Mouse (Mus musculus) liver, embryonic 15.5 days (tissue): ENCODE data around the gene Cdcp1. TPM values are rescaled to one million over a fixed set of nuclear protein-coding genes. Genes with fewer than 3 reads are reported as not detected.
A peak's percentile ranks its signal among the peaks of the same experiment; 100 is the strongest.

Source experiments
- ATAC-seq: fragments of 200-750 bp; cut with Nextera tagmentation; 2 replicates; pipeline ENCODE4 v1.8.0; 2017; ENCODE audit warnings: moderate number of reproducible peaks, mild to moderate bottlenecking, moderate library complexity; ENCODE audit not compliant: insufficient read depth
- H3K27ac ChIP-seq: fragments of 300-500 bp; sonication (generic); replicated peaks from 2 replicates; pipeline ENCODE4 v1.5.1; 2015; ENCODE audit warnings: mild to moderate bottlenecking, inconsistent platforms
- H3K27me3 ChIP-seq: fragments of 300-500 bp; sonication (generic); 2 replicates; pipeline ENCODE4 v1.6.1; 2015; ENCODE audit warnings: mild to moderate bottlenecking, inconsistent platforms
- H3K36me3 ChIP-seq: fragments of 300-500 bp; sonication (generic); replicated peaks from 2 replicates; pipeline ENCODE4 v1.6.1; 2015; ENCODE audit warnings: moderate library complexity, mild to moderate bottlenecking, inconsistent platforms
- H3K4me1 ChIP-seq: fragments of 300-500 bp; sonication (generic); replicated peaks from 2 replicates; pipeline ENCODE4 v1.6.1; 2015; ENCODE audit warnings: inconsistent platforms
- H3K4me2 ChIP-seq: fragments of 300-500 bp; sonication (generic); 2 replicates; pipeline ENCODE4 v1.6.1; 2015; ENCODE audit warnings: moderate library complexity, mild to moderate bottlenecking, inconsistent platforms
- H3K4me3 ChIP-seq: fragments of 300-500 bp; sonication (generic); replicated peaks from 2 replicates; pipeline ENCODE4 v1.5.1; 2015; ENCODE audit warnings: mild to moderate bottlenecking, inconsistent platforms
- H3K9ac ChIP-seq: fragments of 300-500 bp; sonication (generic); 2 replicates; pipeline ENCODE4 v1.6.1; 2015; ENCODE audit warnings: moderate library complexity, mild to moderate bottlenecking, inconsistent platforms
- H3K9me3 ChIP-seq: fragments of 300-500 bp; sonication (generic); replicated peaks from 2 replicates; pipeline ENCODE4 v1.6.1; 2016; ENCODE audit warnings: inconsistent platforms
- WGBS: fragments of 180-500 bp; shearing (Covaris S2); methylation state at CpG from one replicate; pipeline ENCODE4 v1.1.7; 2015; ENCODE audit warnings: mixed read lengths; ENCODE audit not compliant: insufficient replicate concordance; 5-methylcytosine and 5-hydroxymethylcytosine counted together
- polyA plus RNA-seq: library from polyadenylated mRNA; unstranded; fragments of >200 nt; fragmentation: Nextera tagmentation; extraction: Ambion mirVana; gene quantifications from 2 replicates; pipeline ENCODE4 v1.2.1, GENCODE M21; 2015

Gene Cdcp1
- polyA plus RNA-seq, 1 experiment from 2014 or later, result 0.46 TPM

DNA sequence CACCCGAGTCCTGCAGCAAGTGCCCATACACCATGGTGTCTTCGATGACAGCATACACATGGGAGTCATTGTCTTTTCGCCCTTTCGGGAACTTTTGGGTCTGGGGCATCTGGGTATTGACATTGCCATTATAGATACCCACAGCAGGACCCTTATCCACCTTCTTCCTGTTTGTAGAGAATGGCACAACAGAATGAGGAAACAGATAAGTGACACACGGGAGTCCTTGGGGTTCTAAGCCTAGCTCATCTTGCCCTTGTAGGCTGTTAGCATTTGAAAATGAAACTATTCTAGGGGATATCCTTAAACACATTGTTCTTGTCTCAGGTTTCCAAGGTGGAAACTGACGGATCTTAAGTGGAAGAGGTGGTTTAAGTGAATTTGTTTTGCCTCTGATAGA is 42.1 kb downstream of the Cdcp1 start:
- WGBS, result 37% methylated on average over 6 of the region's 6 CpGs
- Histone ChIP-seq H3K27me3 (no peaks in the 10 kb centered on the region), H3K27ac (no peak overlapping the region), H3K36me3 (no peaks in the 10 kb centered on the region), H3K4me3 (no peak overlapping the region), H3K4me1 (no peaks in the 10 kb centered on the region), H3K4me2 (no peak overlapping the region), H3K9me3 (no peaks in the 10 kb centered on the region), H3K9ac (no peak overlapping the region)
- no peak for ATAC-seq

DNA sequence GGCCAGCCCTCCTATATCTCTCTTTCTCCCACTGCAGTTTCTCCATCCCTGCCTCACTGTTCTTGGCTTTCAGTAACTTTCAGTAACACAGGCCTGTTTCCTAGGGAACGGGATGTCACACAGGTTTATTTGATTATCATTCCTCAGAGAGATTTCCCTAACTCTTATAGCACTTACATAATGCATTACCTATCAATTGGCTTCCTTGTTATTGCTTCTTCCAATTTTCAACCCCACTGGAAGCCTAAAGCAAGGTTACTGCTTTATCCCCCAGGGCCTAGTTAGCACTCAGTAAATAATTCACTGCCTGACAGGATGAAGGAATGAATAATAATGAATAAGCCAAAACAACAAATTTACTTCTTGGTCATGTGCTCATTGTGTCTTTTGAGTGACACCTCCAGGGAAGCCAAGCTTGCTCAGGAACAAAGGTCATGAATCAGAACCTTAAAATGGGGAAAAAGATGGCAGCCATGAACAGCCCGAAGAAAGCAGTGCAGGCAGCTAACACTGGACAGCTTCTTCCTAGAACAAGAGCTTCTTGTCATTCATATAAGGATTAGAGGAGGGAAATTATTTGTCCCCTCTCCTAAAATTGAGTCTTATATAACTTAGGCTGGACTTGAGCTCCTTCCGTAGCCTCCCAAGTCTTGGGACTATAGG is 49.9 kb downstream of the Cdcp1 start:
- no peak overlapping the region for H3K27ac ChIP-seq
- H3K27me3 ChIP-seq, result no peaks in the 10 kb centered on the region
- H3K36me3 ChIP-seq, result no peaks in the 10 kb centered on the region
- H3K9me3 ChIP-seq, result no peaks in the 10 kb centered on the region
- no peak for ATAC-seq
- H3K4me3 ChIP-seq, result no peak overlapping the region
- no peak overlapping the region for H3K9ac ChIP-seq
- 65% methylated on average over 3 of the region's 3 CpGs for WGBS
- no peak overlapping the region for H3K4me2 ChIP-seq
- H3K4me1 ChIP-seq, result no peaks in the 10 kb centered on the region

DNA sequence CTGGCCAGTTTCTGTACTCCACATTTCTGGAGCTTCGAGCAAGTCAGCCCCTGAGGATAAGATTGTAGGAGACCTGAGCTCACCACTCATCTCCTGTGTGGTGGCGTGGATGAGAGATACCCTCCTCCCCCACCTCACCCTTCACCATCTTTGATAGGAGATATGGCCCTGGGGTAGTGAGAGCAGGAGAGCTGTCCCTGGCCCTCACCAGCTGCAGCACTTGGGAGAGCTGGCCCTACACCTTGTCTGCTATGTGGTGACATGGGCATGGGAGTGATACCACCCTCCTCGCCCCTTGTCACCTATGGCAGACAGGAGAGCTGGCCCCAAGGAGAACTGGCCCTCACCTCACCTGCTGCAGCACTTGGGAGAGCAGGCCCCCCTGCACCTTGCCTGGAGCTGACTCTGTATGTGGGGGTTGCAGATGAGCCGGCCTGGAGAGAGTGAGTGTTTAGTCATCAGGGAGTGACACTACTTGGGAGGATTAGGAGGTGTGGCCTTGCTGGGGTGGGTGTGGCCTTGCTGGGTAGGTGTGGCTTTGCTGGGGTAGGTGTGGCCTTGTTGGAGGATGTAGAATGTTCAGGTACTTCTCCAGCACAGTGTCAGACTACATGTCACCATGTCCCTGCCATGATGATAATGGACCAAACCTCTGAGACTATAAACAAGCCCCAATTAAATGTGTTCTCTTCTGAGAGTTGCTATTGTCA is 52.7 kb downstream of the Cdcp1 start:
- 69% methylated on average over 4 of the region's 4 CpGs for WGBS
- Histone ChIP-seq H3K36me3 (no peaks in the 10 kb centered on the region), H3K4me1 (no peaks in the 10 kb centered on the region), H3K27me3 (no peaks in the 10 kb centered on the region), H3K9me3 (no peaks in the 10 kb centered on the region), H3K27ac (no peak overlapping the region), H3K9ac (no peak overlapping the region), H3K4me2 (no peak overlapping the region), H3K4me3 (no peak overlapping the region)
- ATAC-seq, result no peak

DNA sequence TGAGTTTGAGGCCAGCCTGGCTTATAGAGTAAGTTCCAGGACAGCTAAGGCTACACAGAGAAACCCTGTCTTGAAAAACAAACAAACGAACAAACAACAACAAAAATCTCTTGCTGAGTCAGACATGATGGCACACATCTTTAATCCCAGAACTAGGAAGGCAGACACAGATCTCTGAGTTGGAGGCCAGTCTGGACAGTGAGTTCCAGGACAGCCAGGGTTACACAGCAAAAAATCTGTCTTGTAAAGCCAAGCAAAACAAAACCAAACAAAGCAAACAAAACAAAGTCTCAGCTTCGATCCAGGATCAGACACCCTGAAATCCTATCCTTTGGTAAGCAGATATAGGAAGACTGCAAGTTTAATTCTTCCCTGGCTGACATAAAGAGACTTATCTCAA is 54.0 kb downstream of the Cdcp1 start:
- Histone ChIP-seq H3K36me3 (no peaks in the 10 kb centered on the region), H3K4me3 (no peak overlapping the region), H3K4me2 (no peak overlapping the region), H3K9me3 (no peaks in the 10 kb centered on the region), H3K9ac (no peak overlapping the region), H3K27me3 (no peaks in the 10 kb centered on the region), H3K27ac (no peak overlapping the region), H3K4me1 (0 out of 2 replicates have a peak, but pooled peaks cover 3% of the 10 kb centered on the region)
- WGBS, result 45% methylated on average over 2 of the region's 2 CpGs
- no peak for ATAC-seq

DNA sequence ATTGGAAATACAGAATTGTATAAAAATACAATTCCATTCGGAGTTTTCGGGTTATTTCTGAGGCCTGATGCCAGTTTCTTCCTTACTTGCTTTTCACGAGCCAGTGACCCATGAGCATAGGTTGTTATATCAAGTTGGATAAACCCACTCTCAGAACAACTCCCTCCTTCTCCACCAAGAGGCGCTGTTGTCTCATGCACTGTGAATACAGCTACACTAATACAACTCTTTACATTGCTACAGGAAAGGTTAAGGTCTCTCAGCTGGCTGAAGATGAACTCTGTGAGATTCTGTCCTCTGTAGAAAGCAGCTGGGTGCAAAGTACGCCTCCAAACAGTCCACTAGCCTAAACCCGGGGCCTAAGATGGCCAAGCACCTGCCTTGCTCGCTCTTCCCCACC is 56.5 kb downstream of the Cdcp1 start:
- no peaks in the 10 kb centered on the region for H3K27me3 ChIP-seq
- no peak overlapping the region for H3K27ac ChIP-seq
- H3K4me3 ChIP-seq, result no peak overlapping the region
- 40% methylated on average over 7 of the region's 7 CpGs for WGBS
- H3K36me3 ChIP-seq, result no peaks in the 10 kb centered on the region
- no peak overlapping the region for H3K4me2 ChIP-seq
- H3K9ac ChIP-seq, result no peak overlapping the region
- 0 out of 2 replicates have a peak, but pooled peaks cover 6% of the 10 kb centered on the region for H3K4me1 ChIP-seq
- H3K9me3 ChIP-seq, result no peaks in the 10 kb centered on the region
- no peak for ATAC-seq

DNA sequence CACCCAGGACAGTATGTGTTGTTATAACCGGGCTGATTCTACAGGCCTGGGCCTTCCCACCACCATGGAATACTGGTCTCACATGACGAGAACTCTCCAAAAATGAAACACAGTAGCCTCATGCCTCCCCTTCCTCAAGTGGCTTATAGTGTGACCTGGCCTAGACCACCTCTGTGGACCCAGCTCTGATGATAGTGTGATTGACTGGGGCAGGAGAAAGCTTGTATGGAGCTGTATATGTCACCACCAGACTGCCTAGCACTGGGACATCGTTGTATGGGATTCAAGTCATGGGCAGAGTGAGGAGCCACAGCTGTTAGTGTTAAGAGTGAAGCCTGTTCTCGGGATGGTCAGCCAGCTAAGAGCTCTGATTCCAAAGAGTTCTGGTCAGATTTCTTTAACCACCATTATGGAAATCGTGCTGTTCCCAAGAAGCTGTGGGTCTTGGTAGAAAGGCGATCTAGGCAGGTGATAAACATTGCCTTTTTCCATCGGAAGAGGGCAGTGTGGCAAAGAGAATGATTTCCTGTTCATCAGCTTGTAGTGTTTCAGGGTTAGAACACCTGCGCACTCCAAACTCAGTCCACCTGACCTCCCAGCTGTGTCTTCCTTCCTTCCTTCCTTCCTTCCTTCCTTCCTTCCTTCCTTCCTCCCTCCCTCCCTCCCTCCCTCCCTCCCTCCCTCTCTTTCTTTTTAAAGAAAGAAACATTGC is 57.6 kb downstream of the Cdcp1 start:
- 44% methylated on average over 8 of the region's 8 CpGs for WGBS

DNA sequence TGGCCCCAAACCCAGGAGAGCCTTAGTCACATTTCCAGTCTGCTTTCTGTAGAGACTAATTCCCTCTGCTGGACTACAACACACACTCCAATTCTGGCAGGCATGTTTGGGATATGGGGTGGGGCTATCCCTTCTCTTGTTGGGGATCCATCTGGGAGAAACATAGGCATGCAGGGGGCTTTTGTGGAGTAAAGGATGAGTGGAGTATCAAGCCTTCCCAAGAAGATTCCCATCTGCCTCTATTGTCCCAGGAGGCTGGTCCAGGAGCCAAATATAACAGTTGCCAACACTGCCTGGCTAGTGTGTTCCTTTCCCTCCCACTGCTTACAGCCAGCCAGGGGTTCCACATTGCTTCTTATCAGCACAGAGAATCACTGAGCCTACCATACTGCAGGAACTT is 58.1 kb downstream of the Cdcp1 start:
- 0 out of 2 replicates have a peak, but pooled peaks cover 6% of the 10 kb centered on the region for H3K4me1 ChIP-seq
- H3K27ac ChIP-seq, result no peak overlapping the region
- H3K4me3 ChIP-seq, result no peak overlapping the region
- H3K27me3 ChIP-seq, result no peaks in the 10 kb centered on the region
- no peak overlapping the region for H3K4me2 ChIP-seq
- H3K9ac ChIP-seq, result no peak overlapping the region
- H3K9me3 ChIP-seq, result no peaks in the 10 kb centered on the region
- H3K36me3 ChIP-seq, result no peaks in the 10 kb centered on the region
- no peak for ATAC-seq

More for the DNA sequence above, 57.6 kb downstream of the Cdcp1 start:
- Histone ChIP-seq H3K4me1 (0 out of 2 replicates have a peak, but pooled peaks cover 6% of the 10 kb centered on the region), H3K27me3 (no peaks in the 10 kb centered on the region), H3K4me3 (no peak overlapping the region), H3K27ac (no peak overlapping the region), H3K36me3 (no peaks in the 10 kb centered on the region), H3K4me2 (no peak overlapping the region), H3K9ac (no peak overlapping the region), H3K9me3 (no peaks in the 10 kb centered on the region)
- ATAC-seq, result no peak

DNA sequence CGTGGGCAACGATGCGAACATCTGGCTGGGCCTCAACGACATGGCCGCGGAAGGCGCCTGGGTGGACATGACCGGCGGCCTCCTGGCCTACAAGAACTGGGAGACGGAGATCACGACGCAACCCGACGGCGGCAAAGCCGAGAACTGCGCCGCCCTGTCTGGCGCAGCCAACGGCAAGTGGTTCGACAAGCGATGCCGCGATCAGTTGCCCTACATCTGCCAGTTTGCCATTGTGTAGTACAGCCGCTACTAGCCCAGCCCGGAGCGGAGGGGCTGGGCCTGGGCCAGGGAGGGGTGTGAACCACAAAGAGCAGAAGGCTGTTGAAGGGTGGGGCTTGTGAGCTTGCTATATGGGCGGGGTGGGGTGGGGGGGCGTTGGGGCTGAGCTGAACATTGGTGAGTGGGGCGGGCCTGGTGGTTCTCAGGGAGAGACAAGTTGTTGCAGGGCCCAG is 58.9 kb downstream of the Cdcp1 start:
- Histone ChIP-seq H3K9ac (no peak overlapping the region), H3K27ac (no peak overlapping the region), H3K27me3 (no peaks in the 10 kb centered on the region), H3K4me3 (no peak overlapping the region), H3K4me1 (0 out of 2 replicates have a peak, but pooled peaks cover 6% of the 10 kb centered on the region), H3K9me3 (no peaks in the 10 kb centered on the region), H3K36me3 (no peaks in the 10 kb centered on the region), H3K4me2 (peak overlapping the region; percentile 37)
- ATAC-seq, result 0 out of 2 replicates have a peak, but pooled peaks have one; percentile 27
- WGBS, result 43% methylated on average over 30 of the region's 30 CpGs

DNA sequence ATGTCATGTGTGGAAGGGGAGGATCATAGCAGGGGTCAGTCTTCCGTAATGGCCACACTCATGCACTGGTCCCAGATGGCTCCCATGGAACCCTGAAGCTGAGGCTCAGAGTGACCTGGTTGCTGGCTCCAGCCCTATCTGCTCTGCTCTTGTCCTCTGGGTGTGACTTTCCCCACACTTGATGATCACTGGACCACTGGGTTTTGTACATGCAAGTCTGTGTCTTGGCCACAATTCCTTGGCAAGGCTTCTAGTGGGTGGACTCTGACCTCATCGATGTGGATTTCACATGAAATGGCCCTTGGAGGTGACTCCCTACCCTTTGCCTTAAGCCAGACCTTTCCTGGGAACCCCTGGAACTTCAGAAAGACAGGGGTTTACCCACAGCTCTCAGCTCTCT is 62.7 kb downstream of the Cdcp1 start:
- H3K4me3 ChIP-seq, result no peak overlapping the region
- no peak overlapping the region for H3K4me2 ChIP-seq
- no peak overlapping the region for H3K27ac ChIP-seq
- no peak overlapping the region for H3K9ac ChIP-seq
- H3K27me3 ChIP-seq, result no peaks in the 10 kb centered on the region
- no peaks in the 10 kb centered on the region for H3K36me3 ChIP-seq
- no peak for ATAC-seq
- no peaks in the 10 kb centered on the region for H3K9me3 ChIP-seq
- H3K4me1 ChIP-seq, result 0 out of 2 replicates have a peak, but pooled peaks cover 6% of the 10 kb centered on the region
- 71% methylated on average over 2 of the region's 2 CpGs for WGBS

DNA sequence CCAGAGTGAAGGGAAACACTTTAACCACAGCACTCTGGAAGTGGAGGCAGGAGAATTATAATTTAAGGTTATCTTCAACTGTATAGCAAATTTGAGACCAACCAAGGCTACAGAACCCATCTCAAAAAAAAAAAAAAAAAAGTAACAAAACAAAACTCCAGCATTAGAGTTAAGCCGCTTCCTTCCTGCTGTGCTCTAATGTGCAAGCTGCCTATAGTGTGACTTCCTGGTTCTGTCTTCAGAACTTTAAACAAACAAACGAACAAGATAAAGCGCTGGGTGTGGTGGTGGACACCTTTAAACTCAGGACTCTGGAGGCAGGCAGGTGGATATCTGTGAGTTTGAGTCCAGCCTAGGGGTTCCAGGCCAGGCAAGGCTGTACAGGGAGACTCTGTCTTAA is 63.8 kb downstream of the Cdcp1 start:
- H3K9ac ChIP-seq, result no peak overlapping the region
- no peak overlapping the region for H3K4me3 ChIP-seq
- H3K36me3 ChIP-seq, result no peaks in the 10 kb centered on the region
- no peak overlapping the region for H3K27ac ChIP-seq
- H3K4me2 ChIP-seq, result no peak overlapping the region
- H3K4me1 ChIP-seq, result 0 out of 2 replicates have a peak, but pooled peaks cover 5% of the 10 kb centered on the region
- ATAC-seq, result no peak
- WGBS, result 27% methylated on average over 3 of the region's 3 CpGs
- H3K27me3 ChIP-seq, result no peaks in the 10 kb centered on the region
- no peaks in the 10 kb centered on the region for H3K9me3 ChIP-seq

DNA sequence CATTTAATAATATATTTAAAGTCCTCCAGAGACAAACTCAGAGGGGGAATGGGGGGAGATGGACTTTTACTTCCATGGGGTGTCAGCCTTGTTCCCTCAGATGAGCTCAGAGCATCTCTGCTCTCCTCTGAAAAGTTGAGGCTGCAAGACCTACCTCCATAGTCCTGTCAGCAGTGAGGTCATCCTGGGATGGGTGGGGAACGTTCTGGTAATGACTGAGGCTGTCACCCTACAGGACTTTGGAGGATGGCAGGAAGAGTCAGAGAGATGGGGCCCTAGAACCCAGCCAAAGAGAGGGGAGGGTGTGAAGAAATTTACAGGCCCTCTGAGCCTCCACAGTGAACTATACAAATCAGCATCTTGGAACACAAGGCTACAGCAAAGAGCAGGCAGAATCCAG is 64.3 kb downstream of the Cdcp1 start:
- Histone ChIP-seq H3K9ac (no peak overlapping the region), H3K4me2 (no peak overlapping the region), H3K4me3 (no peak overlapping the region), H3K4me1 (0 out of 2 replicates have a peak, but pooled peaks cover under 1% of the 10 kb centered on the region), H3K27ac (no peak overlapping the region), H3K9me3 (no peaks in the 10 kb centered on the region), H3K27me3 (no peaks in the 10 kb centered on the region), H3K36me3 (no peaks in the 10 kb centered on the region)
- 22% methylated on average over 1 of the region's 1 CpGs for WGBS
- ATAC-seq, result no peak
